Mouse (Mus musculus) kidney, postnatal 0 days (tissue): ENCODE measurements around the gene Shank2. TPM values are rescaled to one million over a fixed set of nuclear protein-coding genes. Genes with fewer than 3 reads are reported as not detected.

Source experiments
- ATAC-seq: fragments of 200-750 bp; cut with Nextera tagmentation; replicated peaks from 2 replicates; pipeline ENCODE4 v1.8.0; 2017; ENCODE audit warnings: low read depth, moderate number of reproducible peaks, moderate TSS enrichment, moderate library complexity; ENCODE audit not compliant: low FRiP score
- DNase-seq: peaks from one replicate; pipeline ENCODE4 v3.0.0-alpha.2; 2016; ENCODE audit warnings: low spot score
- H3K27ac ChIP-seq: fragments of 300-500 bp; sonication (generic); 2 replicates; pipeline ENCODE4 v1.5.1; 2014; ENCODE audit warnings: mild to moderate bottlenecking
- H3K27me3 ChIP-seq: fragments of 300-500 bp; sonication (generic); 2 replicates; pipeline ENCODE4 v1.6.1; 2014; ENCODE audit warnings: low read length, mixed read lengths; ENCODE audit not compliant: insufficient read depth
- H3K36me3 ChIP-seq: fragments of 300-500 bp; sonication (generic); 2 replicates; pipeline ENCODE4 v1.6.1; 2014; ENCODE audit warnings: low read length, mixed read lengths; ENCODE audit not compliant: insufficient read depth
- H3K4me1 ChIP-seq: fragments of 300-500 bp; sonication (generic); replicated peaks from 2 replicates; pipeline ENCODE4 v1.6.1; 2014; ENCODE audit warnings: antibody characterized with exemption, low read length, mixed read lengths; ENCODE audit not compliant: insufficient read depth
- H3K4me2 ChIP-seq: fragments of 300-500 bp; sonication (generic); 2 replicates; pipeline ENCODE4 v1.6.1; 2014; ENCODE audit warnings: mild to moderate bottlenecking, low read length, moderate library complexity, mixed read lengths
- H3K4me3 ChIP-seq: fragments of 300-500 bp; sonication (generic); replicated peaks from 2 replicates; pipeline ENCODE4 v1.5.1; 2014; ENCODE audit warnings: low read depth, low read length
- H3K9ac ChIP-seq: fragments of 300-500 bp; sonication (generic); 2 replicates; pipeline ENCODE4 v1.6.1; 2014; ENCODE audit warnings: low read depth, low read length
- H3K9me3 ChIP-seq: fragments of 300-500 bp; sonication (generic); replicated peaks from 2 replicates; pipeline ENCODE4 v1.6.1; 2016; ENCODE audit warnings: low read length, inconsistent platforms, mixed read lengths
- CTCF ChIP-seq: IDR thresholded peaks from 2 replicates; pipeline ENCODE4 v1.5.1; 2016; ENCODE audit warnings: antibody characterized with exemption, low read depth, mild to moderate bottlenecking, moderate library complexity
- WGBS: fragments of 180-500 bp; shearing (Covaris S2); extraction: QIAGEN DNeasy Blood & Tissue Kit; methylation state at CpG from one replicate; pipeline ENCODE4 v1.1.7; 2014; 5-methylcytosine and 5-hydroxymethylcytosine counted together
- polyA plus RNA-seq: library from polyadenylated mRNA; unstranded; fragments of >200 nt; fragmentation: Nextera tagmentation; extraction: Ambion mirVana; gene quantifications from 2 replicates; pipeline ENCODE4 v1.2.1, GENCODE M21; 2015

The Shank2 gene
- polyA plus RNA-seq, 1 experiment from 2014 or later: 2.6 TPM

DNA sequence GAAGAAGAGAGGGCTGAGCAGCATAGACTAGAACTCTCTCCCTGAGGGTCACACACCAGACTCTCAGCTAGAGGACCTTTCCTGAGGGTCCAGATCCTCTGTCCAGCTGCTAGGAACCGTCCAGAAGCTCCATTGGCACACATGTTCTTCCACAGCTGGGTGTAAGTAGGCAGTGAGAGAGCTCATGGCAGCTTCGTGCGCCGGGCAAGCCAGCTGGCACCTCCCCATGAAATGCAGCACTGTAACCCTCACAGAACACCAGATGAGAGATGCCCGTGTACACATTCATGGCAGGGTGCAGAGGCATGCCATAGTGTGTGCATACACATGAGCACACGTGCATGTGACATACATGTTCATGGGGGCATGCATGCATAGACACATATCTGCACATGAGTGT, 205.4 kb downstream of the Shank2 start:
- Histone ChIP-seq H3K27me3 (no peaks in the 10 kb centered on the region), H3K36me3 (no peaks in the 10 kb centered on the region), H3K9me3 (no peaks in the 10 kb centered on the region), H3K4me1 (no peaks in the 10 kb centered on the region), H3K9ac (no peak overlapping the region), H3K4me3 (no peak overlapping the region), H3K27ac (no peak overlapping the region), H3K4me2 (no peak overlapping the region)
- 81% methylated on average over 6 of the region's 6 CpGs for WGBS
- no peak for TF ChIP-seq CTCF
- ATAC-seq (no peak), DNase-seq (no peak)

DNA sequence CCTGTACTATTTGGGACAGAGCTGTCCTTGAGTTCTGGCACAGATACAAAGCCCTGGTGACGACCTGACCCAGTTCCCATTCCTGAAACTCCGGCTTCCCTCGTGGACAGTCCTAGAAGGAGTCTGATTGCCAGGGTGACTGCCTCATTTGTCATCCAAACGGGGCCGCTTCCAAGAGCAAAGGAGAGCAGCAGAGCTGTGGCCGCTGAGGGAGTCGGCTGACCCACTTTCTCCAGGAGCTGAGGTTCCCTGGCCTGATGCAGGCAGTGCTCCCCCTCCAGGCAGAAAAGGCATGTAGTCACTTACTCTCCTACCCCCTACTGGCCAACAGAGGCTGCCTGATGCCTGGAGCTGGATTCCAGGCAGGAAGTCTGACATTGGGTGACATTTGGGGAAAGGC, 206.1 kb downstream of the Shank2 start:
- H3K36me3 ChIP-seq: no peaks in the 10 kb centered on the region
- WGBS: 13% methylated on average over 7 of the region's 7 CpGs
- H3K27ac ChIP-seq: no peak overlapping the region
- DNase-seq: peak; percentile 74
- H3K9me3 ChIP-seq: no peaks in the 10 kb centered on the region
- H3K4me3 ChIP-seq: no peak overlapping the region
- TF ChIP-seq CTCF: peak; percentile 81
- no peak overlapping the region for H3K9ac ChIP-seq
- H3K27me3 ChIP-seq: no peaks in the 10 kb centered on the region
- no peak; the same call in 1 of the 2 replicates for ATAC-seq
- H3K4me1 ChIP-seq: no peaks in the 10 kb centered on the region
- no peak overlapping the region for H3K4me2 ChIP-seq

DNA sequence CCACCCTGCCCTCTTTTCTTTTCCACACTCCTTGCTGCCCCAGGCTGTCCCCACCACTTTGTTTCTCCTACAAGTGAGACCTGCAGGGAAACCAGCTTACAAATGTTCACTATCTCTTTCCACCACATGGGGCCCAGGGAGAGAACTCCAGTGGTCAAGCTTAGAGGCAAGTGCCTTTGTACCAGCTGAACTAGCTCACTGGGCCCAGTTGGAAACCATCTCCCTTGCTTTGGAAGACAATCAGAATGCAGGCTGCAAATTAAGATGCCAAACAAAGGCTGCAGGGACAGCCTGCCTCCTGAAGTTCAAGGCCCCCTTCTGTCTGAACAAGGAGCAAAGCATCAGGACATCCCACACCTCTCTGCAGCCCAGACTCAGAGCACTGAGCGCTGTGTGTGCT, 206.9 kb downstream of the Shank2 start:
- no peak for TF ChIP-seq CTCF
- Histone ChIP-seq H3K27ac (no peak overlapping the region), H3K4me2 (no peak overlapping the region), H3K27me3 (no peaks in the 10 kb centered on the region), H3K36me3 (no peaks in the 10 kb centered on the region), H3K4me1 (no peaks in the 10 kb centered on the region), H3K9ac (no peak overlapping the region), H3K9me3 (no peaks in the 10 kb centered on the region), H3K4me3 (no peak overlapping the region)
- DNase-seq (no peak), ATAC-seq (no peak; the same call in 1 of the 2 replicates)
- 89% methylated on average over 1 of the region's 1 CpGs for WGBS

DNA sequence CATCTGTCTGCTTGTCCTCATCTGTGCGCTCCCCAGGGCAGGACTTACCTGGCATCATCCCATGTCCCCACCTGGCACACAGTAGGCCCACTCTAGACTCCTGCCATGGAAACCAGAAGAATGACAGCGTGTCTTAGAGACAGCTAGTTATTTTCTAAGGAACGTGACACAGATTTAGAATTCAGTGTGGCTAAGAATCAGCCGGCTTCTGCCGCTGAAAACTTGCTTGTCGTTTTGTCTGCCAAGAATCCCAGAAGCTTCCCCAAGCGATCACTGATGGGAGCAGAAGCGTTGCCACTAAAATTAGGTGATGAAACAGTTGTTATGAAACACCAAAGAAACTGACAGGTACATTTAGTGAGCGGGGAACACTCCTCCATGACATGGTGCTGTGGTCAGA, 208.8 kb downstream of the Shank2 start:
- Histone ChIP-seq H3K36me3 (no peaks in the 10 kb centered on the region), H3K27ac (no peak overlapping the region), H3K4me1 (no peaks in the 10 kb centered on the region), H3K9me3 (no peaks in the 10 kb centered on the region), H3K9ac (no peak overlapping the region), H3K4me3 (no peak overlapping the region), H3K4me2 (no peak overlapping the region), H3K27me3 (no peaks in the 10 kb centered on the region)
- WGBS: 91% methylated on average over 9 of the region's 9 CpGs
- DNase-seq (no peak), ATAC-seq (no peak)
- TF ChIP-seq CTCF: no peak

DNA sequence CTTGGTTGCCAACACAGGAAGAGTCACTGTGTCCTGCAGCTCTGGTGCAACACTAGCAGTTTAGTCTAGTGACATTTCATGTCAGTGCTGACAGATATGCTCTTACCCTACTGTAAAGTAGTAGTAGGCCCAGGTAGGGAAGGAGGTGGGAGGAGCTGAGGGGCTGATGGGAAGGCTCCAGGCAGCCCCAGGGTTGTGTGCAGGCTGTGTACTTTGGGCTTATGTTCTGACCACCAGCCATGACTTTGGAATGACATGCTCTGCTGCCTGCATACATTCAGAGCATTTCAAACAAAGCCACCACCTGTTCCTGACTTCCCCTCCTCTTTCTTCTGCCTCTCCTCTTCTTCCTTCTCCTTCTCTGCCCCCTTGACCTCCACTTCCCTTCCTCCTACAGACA, 211.0 kb downstream of the Shank2 start:
- H3K4me2 ChIP-seq: no peak overlapping the region
- H3K4me3 ChIP-seq: no peak overlapping the region
- H3K9ac ChIP-seq: no peak overlapping the region
- no peaks in the 10 kb centered on the region for H3K36me3 ChIP-seq
- no peak; the same call in 1 of the 2 replicates for ATAC-seq
- DNase-seq: no peak
- no peaks in the 10 kb centered on the region for H3K9me3 ChIP-seq
- no peaks in the 10 kb centered on the region for H3K27me3 ChIP-seq
- H3K4me1 ChIP-seq: no peaks in the 10 kb centered on the region
- no peak for TF ChIP-seq CTCF
- peak overlapping the region; percentile 57; the same call in 1 of the 2 replicates for H3K27ac ChIP-seq

DNA sequence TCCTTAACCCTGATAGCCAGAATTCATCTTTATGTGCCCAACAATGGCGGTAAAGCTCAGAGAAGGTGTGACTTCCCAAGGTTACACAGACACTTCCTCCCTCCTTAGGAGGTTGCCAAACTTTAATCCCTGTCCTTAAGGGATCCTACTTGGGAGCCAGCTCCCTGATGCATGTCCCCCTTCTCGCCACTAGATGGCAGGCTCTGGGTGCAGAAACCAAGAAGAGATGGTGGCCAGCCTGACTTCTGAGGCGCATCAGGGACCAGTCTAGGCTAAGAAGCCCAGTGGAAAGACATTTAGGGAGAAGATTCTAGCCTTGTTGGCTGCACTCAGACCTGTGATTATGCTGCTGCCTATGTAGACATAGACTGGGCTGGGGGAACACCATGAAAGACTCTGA, 215.5 kb downstream of the Shank2 start:
- Histone ChIP-seq H3K4me1 (no peaks in the 10 kb centered on the region), H3K4me3 (no peak overlapping the region), H3K27ac (no peak overlapping the region), H3K9me3 (no peaks in the 10 kb centered on the region), H3K27me3 (no peaks in the 10 kb centered on the region), H3K9ac (no peak overlapping the region), H3K36me3 (no peaks in the 10 kb centered on the region), H3K4me2 (no peak overlapping the region)
- ATAC-seq: 0 out of 2 replicates have a peak, but pooled peaks have one; percentile 44
- peak; percentile 93 for TF ChIP-seq CTCF
- 4% methylated on average over 3 of the region's 3 CpGs for WGBS
- DNase-seq: peak; percentile 82

DNA sequence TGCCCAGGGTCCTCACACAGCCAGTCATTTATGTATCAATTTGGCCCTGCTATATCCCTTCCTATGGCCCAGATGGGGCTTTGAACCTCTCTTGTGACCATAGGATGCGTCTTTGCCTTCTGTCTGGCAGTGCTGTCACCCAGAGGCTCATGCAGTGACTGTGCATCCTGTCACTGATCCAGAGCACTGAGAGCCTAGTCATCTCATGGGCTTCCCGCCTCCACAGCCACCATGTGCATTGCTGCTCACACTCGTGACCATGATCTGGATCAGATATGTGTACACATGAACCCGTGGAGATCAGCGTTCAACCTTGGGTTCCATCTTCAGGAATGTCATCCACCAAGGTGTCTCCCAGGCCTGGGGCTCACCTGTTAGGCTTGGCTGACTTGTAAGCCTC, 227.0 kb downstream of the Shank2 start:
- WGBS: 84% methylated on average over 5 of the region's 5 CpGs
- Histone ChIP-seq H3K27me3 (no peaks in the 10 kb centered on the region), H3K9me3 (no peaks in the 10 kb centered on the region), H3K4me3 (no peak overlapping the region), H3K4me1 (no peaks in the 10 kb centered on the region), H3K4me2 (no peak overlapping the region), H3K27ac (no peak overlapping the region), H3K9ac (no peak overlapping the region), H3K36me3 (no peaks in the 10 kb centered on the region)
- no peak for DNase-seq
- TF ChIP-seq CTCF: no peak
- no peak for ATAC-seq
